Mouse (Mus musculus) heart, adult 9 months (tissue): ENCODE results near the gene Ubxn7.

ENCODE experiments used
- DNase-seq, 2 experiments: peaks; one replicate each; pipeline ENCODE4 v3.0.0; 2022; ENCODE audit warnings: low spot score in 2 of 2

Gene Ubxn7

GRCm38 (mm10) chr16:32434066-32434465 lies 102.0 kb downstream of the Ubxn7 start:
- DNase-seq, result peak; percentile 65 to 71

- DNase-seq, result no peak
These were observed 102.6 kb downstream of the Ubxn7 start for GRCm38 (mm10) chr16:32434691-32435090.

- DNase-seq, result no peak
These were observed 104.6 kb downstream of the Ubxn7 start for GRCm38 (mm10) chr16:32436657-32437056.

- DNase-seq, result no peak
These were observed 105.2 kb downstream of the Ubxn7 start for GRCm38 (mm10) chr16:32437266-32437665.

GRCm38 (mm10) chr16:32441432-32441831 lies 109.4 kb downstream of the Ubxn7 start:
- DNase-seq, result no peak
